Mouse (Mus musculus) thymus, adult 2 months (tissue): ENCODE data around the gene Misp.

Experiments
- CTCF ChIP-seq: fragments of 200-500 bp; IDR thresholded peaks from 2 replicates; pipeline ENCODE4 v1.5.1; 2012; ENCODE audit warnings: mild to moderate bottlenecking, control low read depth, low read length, moderate library complexity, borderline replicate concordance; ENCODE audit not compliant: control insufficient read depth, poor library complexity, insufficient read depth; ENCODE audit errors: extremely low read depth
- POLR2A ChIP-seq: fragments of 200-500 bp; IDR thresholded peaks from 2 replicates; pipeline ENCODE4 v1.6.1; 2012; ENCODE audit warnings: mild to moderate bottlenecking, low read length, control low read depth, moderate library complexity; ENCODE audit not compliant: control insufficient read depth, poor library complexity, insufficient read depth; ENCODE audit errors: extremely low read depth

GRCm38 (mm10) chr10:79865801-79866295 lies 45.1 kb downstream of the Misp start:
- TF ChIP-seq CTCF: no peak
- TF ChIP-seq POLR2A: no peak
